17 mouse cellular contexts compared by ENCODE assay signal in the genomic region with DNA sequence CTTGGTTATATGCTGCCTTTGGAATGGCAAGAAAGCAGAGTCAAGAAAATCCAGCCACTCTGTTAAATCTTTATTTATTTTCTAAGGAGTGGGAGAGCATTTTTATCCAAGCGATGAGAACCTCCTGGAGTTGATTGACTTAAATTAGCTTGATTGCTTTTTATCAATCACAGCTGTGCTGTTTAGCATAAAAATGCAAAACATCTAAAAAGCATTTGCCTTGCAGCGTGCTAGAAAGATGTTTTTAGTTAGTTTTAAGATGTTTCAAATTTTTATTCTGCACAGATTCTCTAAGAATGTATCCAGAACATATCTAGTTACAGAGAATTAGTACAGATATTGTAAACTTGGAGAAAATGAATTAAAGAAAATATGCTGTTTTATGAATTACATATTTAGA.
"Had no signal": no experiment of that assay in that cellular context is flagged by ENCODE, and none has a peak within 500 bp of the region (broad histone marks: within the 10 kb centered on the region; RNA-seq: fewer than 3 reads in every experiment).

No protein-coding gene starts in this region.

- H3K9ac ChIP-seq: lung, embryonic 15.5 days; midbrain, embryonic 13.5 days; midbrain, embryonic 15.5 days; neural tube, embryonic 12.5 days; stomach, embryonic 15.5 days had no signal

- H3K4me3 ChIP-seq: lung, embryonic 15.5 days; megakaryocyte, embryonic 14.5 days; midbrain, embryonic 13.5 days; midbrain, embryonic 15.5 days; neural tube, embryonic 12.5 days; stomach, embryonic 15.5 days had no signal

- H3K9me3 ChIP-seq: lung, embryonic 15.5 days; midbrain, embryonic 13.5 days; midbrain, embryonic 15.5 days; neural tube, embryonic 12.5 days; stomach, embryonic 15.5 days had no signal

- H3K27ac ChIP-seq: lung, embryonic 15.5 days; macrophage; midbrain, embryonic 13.5 days; midbrain, embryonic 15.5 days; neural tube, embryonic 12.5 days; stomach, embryonic 15.5 days; stomach, postnatal 0 days had no signal

- H3K4me1 ChIP-seq: lung, embryonic 15.5 days; megakaryocyte, embryonic 14.5 days; neural tube, embryonic 12.5 days; stomach, embryonic 15.5 days had no signal

- H3K27me3 ChIP-seq: lung, embryonic 15.5 days; megakaryocyte, embryonic 14.5 days; midbrain, embryonic 13.5 days; midbrain, embryonic 15.5 days; neural tube, embryonic 12.5 days; stomach, embryonic 15.5 days had no signal

- ATAC-seq: lung, postnatal 0 days; midbrain, embryonic 13.5 days; midbrain, embryonic 15.5 days had no signal

- H3K36me3 ChIP-seq: lung, embryonic 15.5 days; midbrain, embryonic 13.5 days; midbrain, embryonic 15.5 days; neural tube, embryonic 12.5 days; stomach, embryonic 15.5 days had no signal

- H3K4me2 ChIP-seq: lung, embryonic 15.5 days; midbrain, embryonic 11.5 days; midbrain, embryonic 13.5 days; midbrain, embryonic 15.5 days; neural tube, embryonic 12.5 days; stomach, embryonic 15.5 days had no signal

- DNase-seq: lung, adult 2 months; lung, postnatal 14 days; lung, postnatal 36 days; right cerebral cortex, postnatal 14 days; thymus, adult 2 months; thymus, postnatal 25 days; thymus, postnatal 4 days had no signal
